Mouse (Mus musculus) cerebellum, adult 2 months (tissue): Measurements from ENCODE around the gene Gm11562. TPM values are rescaled to one million over a fixed set of nuclear protein-coding genes. Genes with fewer than 3 reads are reported as not detected.
"Not testable (repeated sequence)": the region's sequence is repeated elsewhere in the genome, so short reads cannot be mapped to it uniquely, and the experiment has no call there.

ENCODE experiments used
- DNase-seq, 2 experiments: peaks; one replicate each; pipeline ENCODE4 v3.0.0; 2021
- H3K27ac ChIP-seq: fragments of 200-500 bp; 2 replicates; pipeline ENCODE4 v1.5.1; 2012; ENCODE audit warnings: low read length, control low read depth, inconsistent platforms; ENCODE audit not compliant: insufficient read depth
- H3K27me3 ChIP-seq: fragments of 200-500 bp; 2 replicates; pipeline ENCODE4 v1.6.1; 2012; ENCODE audit warnings: inconsistent platforms, mild to moderate bottlenecking, low read length, moderate library complexity; ENCODE audit not compliant: control insufficient read depth, insufficient read depth
- H3K4me1 ChIP-seq: fragments of 200-500 bp; 2 replicates; pipeline ENCODE4 v1.6.1; 2011; ENCODE audit warnings: low read length; ENCODE audit not compliant: control insufficient read depth, insufficient read depth
- H3K4me3 ChIP-seq: fragments of 200-500 bp; replicated peaks from 2 replicates; pipeline ENCODE3; 2011; ENCODE audit warnings: mild to moderate bottlenecking, low read depth, low read length, control low read depth; ENCODE audit not compliant: insufficient read depth
- CTCF ChIP-seq: fragments of 200-500 bp; IDR thresholded peaks from 2 replicates; pipeline ENCODE4 v1.5.1; 2011; ENCODE audit warnings: low read depth, mild to moderate bottlenecking, control low read depth, low read length, moderate library complexity, borderline replicate concordance; ENCODE audit not compliant: insufficient read depth
- POLR2A ChIP-seq: fragments of 200-500 bp; IDR thresholded peaks from 2 replicates; pipeline ENCODE4 v1.6.1; 2011; ENCODE audit warnings: low read length, control low read depth, borderline replicate concordance; ENCODE audit not compliant: insufficient read depth
- WGBS: fragments of 180-500 bp; shearing (Covaris S2); methylation state at CpG from one replicate; pipeline ENCODE4 v1.1.7; 2018; 5-methylcytosine and 5-hydroxymethylcytosine counted together
- polyA plus RNA-seq: library from polyadenylated mRNA; depleted of rRNA; stranded (reverse); fragments of >200 nt; gene quantifications from 2 replicates; pipeline ENCODE4 v1.2.3, GENCODE M21; 2012; rRNA removed

Gene Gm11562
- polyA plus RNA-seq = not detected in 2 replicates

GRCm38 (mm10) chr11:99620335-99620734 is at the start of gene Gm11562:
Gm11562 (minus strand) TSS chr11:99620435.
- no peak for TF ChIP-seq CTCF
- Histone ChIP-seq H3K27me3 (no peaks in the 10 kb centered on the region), H3K4me1 (no peaks in the 10 kb centered on the region), H3K4me3 (no peak within 1 kb of the TSS), H3K27ac (no peak within 1 kb of the TSS)
- WGBS = 96% methylated on average over 2 of the region's 2 CpGs
- DNase-seq = no peak

- Histone ChIP-seq H3K4me3 (no peak within 1 kb of the TSS), H3K27me3 (no peaks in the 10 kb centered on the region), H3K4me1 (no peaks in the 10 kb centered on the region), H3K27ac (no peak within 1 kb of the TSS)
- TF ChIP-seq POLR2A = no peak
- no peak for TF ChIP-seq CTCF
- no peak for DNase-seq
These were observed 45.6 kb upstream of the Gm11562 start, which contains the start of gene Krtap4-6 for GRCm38 (mm10) chr11:99665860-99666259. Krtap4-6 (minus strand) TSS chr11:99665960.

- H3K27ac ChIP-seq = no peak overlapping the region
These were observed 42.6 kb upstream of the Gm11562 start for GRCm38 (mm10) chr11:99662802-99663201.

GRCm38 (mm10) chr11:99659256-99659655 is 39.0 kb upstream of the Gm11562 start:
- H3K4me3 ChIP-seq = no peak overlapping the region
- no peak overlapping the region for H3K27ac ChIP-seq
- no peaks in the 10 kb centered on the region for H3K4me1 ChIP-seq
- WGBS = 88% methylated on average over 4 of the region's 4 CpGs
- DNase-seq = no peak
- H3K27me3 ChIP-seq = no peaks in the 10 kb centered on the region
- no peak for TF ChIP-seq CTCF
- no peak for TF ChIP-seq POLR2A

More at GRCm38 (mm10) chr11:99662802-99663201, 42.6 kb upstream of the Gm11562 start:
- WGBS = 80% methylated on average over 10 of the region's 10 CpGs
- TF ChIP-seq CTCF (no peak), POLR2A (no peak)
- DNase-seq = no peak
- no peaks in the 10 kb centered on the region for H3K27me3 ChIP-seq
- no peaks in the 10 kb centered on the region for H3K4me1 ChIP-seq
- H3K4me3 ChIP-seq = no peak overlapping the region

- not testable (repeated sequence) for H3K27ac ChIP-seq, H3K27me3 ChIP-seq, DNase-seq, H3K4me3 ChIP-seq, H3K4me1 ChIP-seq
- WGBS = 68% methylated on average over 10 of the region's 10 CpGs
These were observed 38.3 kb upstream of the Gm11562 start, which contains the start of gene Gm11563 for GRCm38 (mm10) chr11:99658467-99659010. Gm11563 (minus strand) TSS chr11:99658960.

- WGBS = 54% methylated on average over 5 of the region's 5 CpGs
- Histone ChIP-seq H3K27ac (no peak overlapping the region), H3K27me3 (no peaks in the 10 kb centered on the region), H3K4me1 (no peaks in the 10 kb centered on the region), H3K4me3 (no peak overlapping the region)
- DNase-seq = no peak
- TF ChIP-seq POLR2A = no peak
- TF ChIP-seq CTCF = no peak
These were observed 36.8 kb upstream of the Gm11562 start for GRCm38 (mm10) chr11:99657051-99657450.

- H3K27ac ChIP-seq = no peak within 1 kb of the TSS
- no peaks in the 10 kb centered on the region for H3K27me3 ChIP-seq
- DNase-seq = no peak
- H3K4me3 ChIP-seq = no peak within 1 kb of the TSS
- H3K4me1 ChIP-seq = no peaks in the 10 kb centered on the region
- 77% methylated on average over 2 of the region's 2 CpGs for WGBS
- TF ChIP-seq CTCF (no peak), POLR2A (no peak)
These were observed 29.9 kb upstream of the Gm11562 start, which contains the start of gene Gm11555 for GRCm38 (mm10) chr11:99650136-99650535. Gm11555 (minus strand) TSS chr11:99650236.

GRCm38 (mm10) chr11:99646444-99646843 is 26.2 kb upstream of the Gm11562 start:
- Histone ChIP-seq H3K4me3 (no peak overlapping the region), H3K4me1 (no peaks in the 10 kb centered on the region), H3K27ac (no peak overlapping the region), H3K27me3 (no peaks in the 10 kb centered on the region)
- no peak for TF ChIP-seq POLR2A
- TF ChIP-seq CTCF = no peak
- WGBS = 58% methylated on average over 15 of the region's 15 CpGs
- DNase-seq = no peak

GRCm38 (mm10) chr11:99644351-99644750 is 24.1 kb upstream of the Gm11562 start:
- no peak for TF ChIP-seq POLR2A
- no peak for TF ChIP-seq CTCF
- Histone ChIP-seq H3K4me1 (no peaks in the 10 kb centered on the region), H3K27me3 (no peaks in the 10 kb centered on the region), H3K4me3 (no peak overlapping the region), H3K27ac (no peak overlapping the region)
- DNase-seq = no peak
- WGBS = 49% methylated on average over 3 of the region's 3 CpGs

- H3K4me1 ChIP-seq, H3K27me3 ChIP-seq, DNase-seq, H3K27ac ChIP-seq, H3K4me3 ChIP-seq: not testable (repeated sequence)
- WGBS = 87% methylated on average over 9 of the region's 9 CpGs
These were observed 23.5 kb upstream of the Gm11562 start, which contains the start of gene Krtap4-7 for GRCm38 (mm10) chr11:99643635-99644139. Krtap4-7 (minus strand) TSS chr11:99644089.
